Mouse (Mus musculus): ENCODE measurements at regions not wholly inside any gene's neighbourhood (a gene's known extent, or its start where the extent isn't known, plus 50 kb on each side); places are given as distances from the start of the nearest gene placed in this dataset.
"Not testable (repeated sequence)": the region's sequence is repeated elsewhere in the genome, so short reads cannot be mapped to it uniquely, and the experiment has no call there.

DNA sequence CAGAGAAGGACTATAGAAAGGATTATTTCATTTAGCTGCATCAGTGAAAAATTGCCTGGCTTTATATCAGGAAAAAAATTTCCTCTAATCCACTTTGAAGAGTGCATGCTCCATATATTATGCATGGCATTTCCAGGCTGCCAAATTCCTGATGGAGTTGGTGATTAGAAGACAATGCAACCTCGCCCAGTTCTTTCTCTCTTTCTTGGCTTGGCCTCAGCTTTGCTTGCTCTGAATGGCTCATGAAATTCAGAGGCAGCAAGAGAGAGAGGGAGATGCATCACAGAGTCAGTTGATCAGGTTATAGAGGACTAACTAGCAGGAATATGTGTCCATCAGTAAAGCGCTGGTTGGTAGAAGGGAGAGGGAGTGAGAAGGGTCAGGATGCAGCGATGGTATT, 335.6 kb upstream of the Igfbp7 start:
- no peak for TF ChIP-seq CTCF (IDR thresholded peaks at IDR 0.05; ENCODE audit: control insufficient read depth, insufficient read depth, insufficient replicate concordance, low read depth, low read length)
- TF ChIP-seq POLR2A (IDR thresholded peaks at IDR 0.05; ENCODE audit: control insufficient read depth, low read depth, low read length), result no peak
- Histone ChIP-seq H3K4me3 (ENCODE audit: control insufficient read depth, low read depth, low read length) (no peak overlapping the region), H3K27ac (ENCODE audit: control insufficient read depth, insufficient read depth, low read depth, low read length) (no peak overlapping the region), H3K36me3 (ENCODE audit: control insufficient read depth, insufficient read depth, low read length) (no peaks in the 10 kb centered on the region), H3K27me3 (ENCODE audit: control insufficient read depth, insufficient read depth, low read length) (no peaks in the 10 kb centered on the region), H3K4me1 (ENCODE audit: control insufficient read depth, insufficient read depth, low read length) (no peaks in the 10 kb centered on the region)

DNA sequence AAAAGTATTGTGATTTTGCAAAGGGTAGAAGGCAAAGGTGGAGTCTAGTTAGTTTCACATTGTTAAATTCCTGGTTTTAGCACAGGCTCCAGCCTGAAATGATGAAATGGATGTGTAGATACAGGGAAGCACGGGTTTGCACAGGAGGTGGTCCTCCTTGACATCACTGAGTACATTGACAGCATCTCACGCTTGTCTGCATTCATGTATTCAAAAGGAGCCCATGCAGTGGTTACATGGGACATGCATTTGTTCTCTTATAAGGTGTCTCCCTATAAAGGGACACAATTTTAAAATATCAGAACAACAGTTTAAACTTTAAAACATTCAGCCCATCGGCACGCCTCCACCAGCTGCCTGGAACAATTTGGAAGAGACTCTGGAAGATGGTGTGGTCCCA, 322.4 kb upstream of the Igfbp7 start:
- H3K36me3 ChIP-seq (ENCODE audit: control insufficient read depth, insufficient read depth, low read length); H3K4me1 ChIP-seq (ENCODE audit: control insufficient read depth, insufficient read depth, low read length); H3K27me3 ChIP-seq (ENCODE audit: control insufficient read depth, insufficient read depth, low read length); H3K4me3 ChIP-seq (ENCODE audit: control insufficient read depth, low read depth, low read length); H3K27ac ChIP-seq (ENCODE audit: control insufficient read depth, insufficient read depth, low read depth, low read length): not testable (repeated sequence)

DNA sequence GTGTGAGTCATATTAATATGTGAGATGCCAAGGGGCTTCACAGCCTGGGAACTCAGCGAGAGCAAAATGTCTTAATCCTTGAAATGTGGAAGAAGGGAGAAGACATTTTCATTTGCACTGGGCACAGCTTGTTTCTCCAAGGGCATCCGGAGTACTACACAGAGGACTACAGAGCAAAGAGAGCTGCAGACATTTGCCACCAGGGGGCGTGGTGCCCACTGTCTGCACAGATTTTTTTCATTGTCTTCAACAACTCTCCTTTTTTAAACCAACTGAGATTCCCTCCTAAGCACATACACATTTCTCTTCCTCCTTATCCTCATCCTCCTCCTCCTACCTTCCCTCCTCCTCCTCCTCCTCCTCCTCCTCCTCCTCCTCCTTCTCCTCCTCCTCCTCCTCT, 273.8 kb upstream of the Igfbp7 start:
- H3K4me1 ChIP-seq (ENCODE audit: control insufficient read depth, insufficient read depth, low read length), result no peaks in the 10 kb centered on the region
- no peaks in the 10 kb centered on the region for H3K27me3 ChIP-seq (ENCODE audit: control insufficient read depth, insufficient read depth, low read length)
- no peak overlapping the region for H3K4me3 ChIP-seq (ENCODE audit: control insufficient read depth, low read depth, low read length)
- no peaks in the 10 kb centered on the region for H3K36me3 ChIP-seq (ENCODE audit: control insufficient read depth, insufficient read depth, low read length)
- TF ChIP-seq POLR2A (IDR thresholded peaks at IDR 0.05; ENCODE audit: control insufficient read depth, low read depth, low read length), result no peak
- peak; percentile 37; the same call in 1 of the 2 replicates for TF ChIP-seq CTCF (IDR thresholded peaks at IDR 0.05; ENCODE audit: control insufficient read depth, insufficient read depth, insufficient replicate concordance, low read depth, low read length)
- no peak overlapping the region for H3K27ac ChIP-seq (ENCODE audit: control insufficient read depth, insufficient read depth, low read depth, low read length)

DNA sequence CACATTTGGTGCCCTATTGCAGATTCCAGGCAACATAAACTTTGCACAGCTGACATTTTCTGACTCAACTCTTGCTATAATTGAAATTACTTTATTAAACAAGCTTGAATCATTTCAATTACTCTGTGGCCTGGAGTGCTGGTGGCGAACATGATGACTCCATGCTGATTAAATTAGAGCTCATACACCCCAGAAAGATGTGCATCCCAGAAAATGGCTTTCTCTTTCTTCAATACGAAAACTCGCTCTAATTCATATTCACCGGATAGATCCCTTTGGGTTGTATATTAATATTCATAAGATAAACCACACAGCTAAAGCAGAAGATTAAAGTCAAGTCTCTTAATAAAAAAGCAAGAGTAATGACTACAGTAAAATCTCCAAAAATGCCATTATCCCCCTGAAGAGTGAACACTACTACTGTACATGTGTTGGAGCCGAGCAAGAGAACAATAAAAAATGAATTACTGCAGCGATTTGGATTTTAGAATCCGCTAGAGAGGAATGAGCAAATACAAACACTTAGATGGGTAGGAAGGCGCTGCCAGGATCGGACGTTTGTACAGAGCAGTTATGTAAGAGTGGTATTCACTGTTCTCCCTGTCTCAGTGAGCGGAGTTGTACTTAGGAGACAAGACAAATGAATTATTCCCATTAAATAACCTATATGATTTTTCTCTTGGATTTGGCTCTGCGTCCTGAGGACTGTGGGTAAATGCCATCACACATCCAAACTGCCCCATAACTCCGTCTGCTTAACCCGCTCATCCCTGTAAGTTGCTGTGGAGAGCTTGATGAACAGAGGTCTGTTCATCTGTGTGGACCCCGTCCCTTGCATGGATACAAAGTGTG, 264.5 kb upstream of the Igfbp7 start:
- Histone ChIP-seq H3K27ac (ENCODE audit: control insufficient read depth, insufficient read depth, low read depth, low read length) (no peak overlapping the region), H3K36me3 (ENCODE audit: control insufficient read depth, insufficient read depth, low read length) (no peaks in the 10 kb centered on the region), H3K4me3 (ENCODE audit: control insufficient read depth, low read depth, low read length) (no peak overlapping the region), H3K4me1 (ENCODE audit: control insufficient read depth, insufficient read depth, low read length) (no peaks in the 10 kb centered on the region), H3K27me3 (ENCODE audit: control insufficient read depth, insufficient read depth, low read length) (no peaks in the 10 kb centered on the region)
- TF ChIP-seq POLR2A (IDR thresholded peaks at IDR 0.05; ENCODE audit: control insufficient read depth, low read depth, low read length) (no peak), CTCF (IDR thresholded peaks at IDR 0.05; ENCODE audit: control insufficient read depth, insufficient read depth, insufficient replicate concordance, low read depth, low read length) (no peak)

DNA sequence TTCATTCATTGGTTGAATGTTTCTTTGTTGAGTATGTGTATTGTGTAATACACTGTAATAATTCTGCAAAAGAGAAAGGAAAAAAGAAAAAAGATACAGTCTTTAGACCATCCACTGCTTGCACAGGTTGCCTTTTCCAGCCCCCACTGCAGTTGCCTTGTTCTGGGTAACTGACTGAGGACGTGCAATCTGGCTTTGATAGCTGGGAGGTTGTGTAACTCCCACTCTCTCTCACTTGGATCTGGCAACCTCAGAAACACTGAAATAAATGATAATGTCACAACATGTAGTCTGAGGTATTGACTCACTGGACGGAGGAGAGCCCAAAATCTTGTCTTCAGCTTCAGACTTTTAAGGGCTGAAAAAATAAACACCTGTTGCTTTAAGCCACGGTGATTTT, 255.3 kb upstream of the Igfbp7 start:
- H3K36me3 ChIP-seq (ENCODE audit: control insufficient read depth, insufficient read depth, low read length), result no peaks in the 10 kb centered on the region
- TF ChIP-seq POLR2A (IDR thresholded peaks at IDR 0.05; ENCODE audit: control insufficient read depth, low read depth, low read length), result no peak
- TF ChIP-seq CTCF (IDR thresholded peaks at IDR 0.05; ENCODE audit: control insufficient read depth, insufficient read depth, insufficient replicate concordance, low read depth, low read length), result no peak
- H3K27ac ChIP-seq (ENCODE audit: control insufficient read depth, insufficient read depth, low read depth, low read length), result no peak overlapping the region
- H3K4me3 ChIP-seq (ENCODE audit: control insufficient read depth, low read depth, low read length), result no peak overlapping the region
- no peaks in the 10 kb centered on the region for H3K27me3 ChIP-seq (ENCODE audit: control insufficient read depth, insufficient read depth, low read length)
- no peaks in the 10 kb centered on the region for H3K4me1 ChIP-seq (ENCODE audit: control insufficient read depth, insufficient read depth, low read length)

DNA sequence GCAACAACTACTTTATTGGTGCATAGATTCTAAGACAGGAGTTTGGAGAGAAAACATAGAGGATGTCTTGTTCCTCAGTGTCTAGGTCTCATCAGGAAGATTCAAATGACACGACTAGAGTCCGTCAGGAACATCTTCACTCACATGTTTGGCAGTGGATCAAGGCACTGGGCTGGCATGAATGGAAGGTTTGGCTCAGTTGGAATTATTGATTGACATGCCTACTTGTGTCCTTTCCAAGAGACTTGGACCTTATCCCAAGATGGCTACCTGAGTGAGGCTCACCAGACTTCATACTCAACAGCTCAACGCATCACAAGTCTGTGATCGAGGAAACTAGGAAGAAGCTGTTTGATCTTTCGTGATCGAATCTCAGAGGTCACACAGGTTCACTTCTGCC, 251.2 kb upstream of the Igfbp7 start:
- Histone ChIP-seq H3K36me3 (ENCODE audit: control insufficient read depth, insufficient read depth, low read length) (no peaks in the 10 kb centered on the region), H3K27ac (ENCODE audit: control insufficient read depth, insufficient read depth, low read depth, low read length) (no peak overlapping the region), H3K27me3 (ENCODE audit: control insufficient read depth, insufficient read depth, low read length) (no peaks in the 10 kb centered on the region), H3K4me3 (ENCODE audit: control insufficient read depth, low read depth, low read length) (no peak overlapping the region), H3K4me1 (ENCODE audit: control insufficient read depth, insufficient read depth, low read length) (no peaks in the 10 kb centered on the region)
- TF ChIP-seq CTCF (IDR thresholded peaks at IDR 0.05; ENCODE audit: control insufficient read depth, insufficient read depth, insufficient replicate concordance, low read depth, low read length) (no peak), POLR2A (IDR thresholded peaks at IDR 0.05; ENCODE audit: control insufficient read depth, low read depth, low read length) (no peak)

DNA sequence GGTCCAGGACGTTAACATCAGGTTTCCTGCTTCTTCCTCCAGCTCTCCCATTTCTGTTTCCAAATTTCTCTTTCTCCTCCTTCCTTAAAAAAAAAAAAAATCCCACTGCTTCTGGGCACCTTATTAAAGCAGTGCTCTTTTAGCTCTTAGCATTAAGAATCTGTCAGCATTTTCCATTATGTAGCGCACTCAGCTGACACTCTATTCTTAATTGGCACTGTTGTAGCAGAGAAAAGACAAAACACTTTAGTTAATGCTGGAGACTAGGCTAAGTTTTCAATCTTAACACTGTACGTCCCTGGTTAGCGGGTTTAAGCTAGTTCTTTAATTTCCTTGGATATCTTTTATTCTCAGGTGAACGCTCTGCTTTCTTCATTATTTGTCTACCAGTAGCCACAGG, 236.8 kb upstream of the Igfbp7 start:
- no peak overlapping the region for H3K27ac ChIP-seq (ENCODE audit: control insufficient read depth, insufficient read depth, low read depth, low read length)
- no peaks in the 10 kb centered on the region for H3K4me1 ChIP-seq (ENCODE audit: control insufficient read depth, insufficient read depth, low read length)
- H3K27me3 ChIP-seq (ENCODE audit: control insufficient read depth, insufficient read depth, low read length), result no peaks in the 10 kb centered on the region
- H3K4me3 ChIP-seq (ENCODE audit: control insufficient read depth, low read depth, low read length), result no peak overlapping the region
- no peaks in the 10 kb centered on the region for H3K36me3 ChIP-seq (ENCODE audit: control insufficient read depth, insufficient read depth, low read length)
- no peak for TF ChIP-seq CTCF (IDR thresholded peaks at IDR 0.05; ENCODE audit: control insufficient read depth, insufficient read depth, insufficient replicate concordance, low read depth, low read length)
- TF ChIP-seq POLR2A (IDR thresholded peaks at IDR 0.05; ENCODE audit: control insufficient read depth, low read depth, low read length), result no peak

DNA sequence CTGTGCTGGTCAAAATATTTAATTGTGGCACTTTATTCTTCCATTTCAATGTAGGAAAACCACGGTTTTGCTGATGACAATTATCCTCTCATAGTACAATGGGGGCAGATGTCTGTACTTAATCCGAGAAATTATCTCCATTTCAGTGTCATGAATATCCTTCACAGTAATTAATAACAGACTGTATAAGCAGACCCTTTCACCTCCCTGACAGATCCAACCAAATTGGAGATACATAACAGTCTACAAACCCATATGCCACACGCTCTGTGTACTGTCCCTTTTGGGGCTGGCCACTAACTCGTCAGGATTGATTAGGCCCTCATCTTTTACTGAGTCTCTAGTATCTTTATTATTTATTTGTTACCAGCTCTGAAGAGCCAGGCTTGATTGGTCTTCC, 212.6 kb upstream of the Igfbp7 start:
- TF ChIP-seq POLR2A (IDR thresholded peaks at IDR 0.05; ENCODE audit: control insufficient read depth, low read depth, low read length) (no peak), CTCF (IDR thresholded peaks at IDR 0.05; ENCODE audit: control insufficient read depth, insufficient read depth, insufficient replicate concordance, low read depth, low read length) (no peak)
- Histone ChIP-seq H3K27me3 (ENCODE audit: control insufficient read depth, insufficient read depth, low read length) (no peaks in the 10 kb centered on the region), H3K36me3 (ENCODE audit: control insufficient read depth, insufficient read depth, low read length) (no peaks in the 10 kb centered on the region), H3K27ac (ENCODE audit: control insufficient read depth, insufficient read depth, low read depth, low read length) (no peak overlapping the region), H3K4me3 (ENCODE audit: control insufficient read depth, low read depth, low read length) (no peak overlapping the region), H3K4me1 (ENCODE audit: control insufficient read depth, insufficient read depth, low read length) (no peaks in the 10 kb centered on the region)
